Mouse (Mus musculus): Measurements from ENCODE around the gene Mafk.

DNA sequence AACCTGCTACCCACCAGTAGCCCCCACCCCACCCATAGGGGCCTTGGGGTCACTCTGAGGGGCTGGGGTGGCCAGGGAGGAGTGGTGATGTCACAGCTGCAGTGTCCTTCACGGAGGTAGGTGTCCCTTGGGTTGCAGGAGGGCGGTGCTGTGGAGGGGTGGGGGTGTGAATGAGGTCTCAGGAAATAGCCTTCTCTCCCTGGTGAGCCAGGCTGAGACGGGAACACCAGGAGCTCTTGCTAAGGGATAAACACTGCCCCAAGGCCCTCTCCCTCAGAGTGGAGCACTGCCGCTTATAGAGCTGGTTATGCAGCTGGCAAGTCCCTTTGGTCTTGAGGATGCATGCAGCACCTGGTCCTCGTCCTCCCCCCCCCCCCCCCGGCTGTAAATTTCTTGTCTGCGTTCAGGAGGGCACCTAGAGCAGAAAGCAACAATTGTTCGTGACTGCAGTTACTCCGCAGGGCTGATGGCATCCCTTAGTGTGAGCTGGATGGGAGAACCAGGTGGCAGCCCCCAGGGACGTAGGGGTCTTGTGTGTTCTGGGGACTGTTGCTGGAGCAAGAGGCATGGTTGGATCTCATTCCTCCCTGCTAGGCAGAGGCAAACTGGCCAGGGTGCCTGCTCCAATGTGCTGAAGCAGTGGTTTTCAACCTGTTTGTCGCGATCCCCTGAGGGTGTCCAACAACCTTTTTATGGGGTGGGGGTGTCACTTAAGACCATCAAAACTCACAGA is 7.0 kb downstream of the Mafk start:
- TF ChIP-seq CTCF (conservative IDR thresholded peaks at IDR 0.05 in 1 of 2, IDR thresholded peaks at IDR 0.05 in 1 of 2; ENCODE audit: low read depth in 2 of 2, low read length in 2 of 2) (no peak), POLR2A (IDR thresholded peaks at IDR 0.05; ENCODE audit: low read depth, low read length) (no peak), ELF1 (IDR thresholded peaks at IDR 0.05; ENCODE audit: low read depth, low read length) (no peak), ZKSCAN1 (IDR thresholded peaks at IDR 0.05; ENCODE audit: borderline replicate concordance, low read depth, low read length) (no peak), USF2 (conservative IDR thresholded peaks at IDR 0.05; ENCODE audit: low read depth, low read length) (no peak), NELFE (IDR thresholded peaks at IDR 0.05; ENCODE audit: low read depth, low read length) (no peak), BHLHE40 (IDR thresholded peaks at IDR 0.05; ENCODE audit: low read depth, low read length) (no peak), ETS1 (conservative IDR thresholded peaks at IDR 0.05; ENCODE audit: low read depth, low read length) (no peak), KAT2A (IDR thresholded peaks at IDR 0.05; ENCODE audit: insufficient replicate concordance, low read length) (no peak), USF1 (IDR thresholded peaks at IDR 0.05; ENCODE audit: low read depth, low read length) (no peak), MEF2A (IDR thresholded peaks at IDR 0.05; ENCODE audit: borderline replicate concordance, low read depth, low read length) (no peak), MXI1 (IDR thresholded peaks at IDR 0.05; ENCODE audit: low read depth, low read length) (no peak)
